Mouse (Mus musculus) embryo, embryonic 11.5 days (tissue): ENCODE data around the gene Lrp1.

Source experiments
- DNase-seq: peaks from one replicate; pipeline ENCODE4 v3.0.0-alpha.2; 2012; ENCODE audit warnings: low read depth, low spot score

Gene Lrp1

GRCm38 (mm10) chr10:127557397-127557796 lies 63.6 kb downstream of the Lrp1 start:
- no peak for DNase-seq

GRCm38 (mm10) chr10:127555703-127556102 lies 65.2 kb downstream of the Lrp1 start:
- DNase-seq, result no peak

- DNase-seq, result no peak
These were observed 71.1 kb downstream of the Lrp1 start for GRCm38 (mm10) chr10:127549892-127550291.

- no peak for DNase-seq
These were observed 72.7 kb downstream of the Lrp1 start for GRCm38 (mm10) chr10:127548236-127548635.

- DNase-seq, result no peak
These were observed 74.4 kb downstream of the Lrp1 start for GRCm38 (mm10) chr10:127546505-127546904.

GRCm38 (mm10) chr10:127544375-127544774 lies 76.6 kb downstream of the Lrp1 start:
- DNase-seq, result no peak

GRCm38 (mm10) chr10:127543916-127544315 lies 77.0 kb downstream of the Lrp1 start:
- DNase-seq, result no peak

GRCm38 (mm10) chr10:127542720-127543119 lies 78.2 kb downstream of the Lrp1 start:
- DNase-seq, result no peak

- DNase-seq, result no peak
These were observed 78.9 kb downstream of the Lrp1 start for GRCm38 (mm10) chr10:127542084-127542483.

GRCm38 (mm10) chr10:127541510-127541909 lies 79.4 kb downstream of the Lrp1 start:
- DNase-seq, result no peak

- peak; percentile 66 for DNase-seq
These were observed 82.9 kb downstream of the Lrp1 start for GRCm38 (mm10) chr10:127537854-127538583.

GRCm38 (mm10) chr10:127536586-127537314 lies 84.2 kb downstream of the Lrp1 start:
- DNase-seq, result no peak

GRCm38 (mm10) chr10:127534929-127535384 lies 86.0 kb downstream of the Lrp1 start:
- DNase-seq, result no peak

GRCm38 (mm10) chr10:127534036-127534928 lies 86.7 kb downstream of the Lrp1 start, which contains the start of gene Nxph4:
Nxph4 (minus strand) TSS chr10:127534559.
- DNase-seq, result no peak

- no peak for DNase-seq
These were observed 89.4 kb downstream of the Lrp1 start for GRCm38 (mm10) chr10:127531548-127531947.

GRCm38 (mm10) chr10:127530945-127531344 lies 90.0 kb downstream of the Lrp1 start:
- no peak for DNase-seq

- DNase-seq, result no peak
These were observed 93.5 kb downstream of the Lrp1 start for GRCm38 (mm10) chr10:127527481-127527880.

- DNase-seq, result no peak
These were observed 94.3 kb downstream of the Lrp1 start for GRCm38 (mm10) chr10:127526681-127527080.

- DNase-seq, result no peak
These were observed 94.9 kb downstream of the Lrp1 start for GRCm38 (mm10) chr10:127526048-127526447.

GRCm38 (mm10) chr10:127524646-127525255 lies 96.2 kb downstream of the Lrp1 start:
- no peak for DNase-seq

GRCm38 (mm10) chr10:127522088-127522581 lies 98.8 kb downstream of the Lrp1 start, which contains the start of gene Shmt2:
Shmt2 (minus strand) TSS chr10:127522444.
- DNase-seq, result peak; percentile 93
